Mouse (Mus musculus): Measurements from ENCODE around the gene Fads6.

GRCm38 (mm10) chr11:115297214-115297826 lies at the start of gene Fads6:
- TF ChIP-seq ZC3H11A (IDR thresholded peaks at IDR 0.05; ENCODE audit: borderline replicate concordance, low read depth, low read length) (no peak), MAFK (IDR thresholded peaks at IDR 0.05; ENCODE audit: insufficient read depth, low read depth, low read length) (no peak), ZNF384 (IDR thresholded peaks at IDR 0.05; ENCODE audit: low read depth, low read length) (no peak), HCFC1 (IDR thresholded peaks at IDR 0.05; ENCODE audit: borderline replicate concordance, insufficient read depth, low read length) (no peak), CHD2 (IDR thresholded peaks at IDR 0.05; ENCODE audit: low read depth, low read length) (no peak)
